Mouse (Mus musculus) midbrain, postnatal 0 days (tissue): ENCODE data around the gene 1700056E22Rik. TPM values are rescaled to one million over a fixed set of nuclear protein-coding genes. Genes with fewer than 3 reads are reported as not detected.

Experiments used
- ATAC-seq: fragments of 200-750 bp; cut with Nextera tagmentation; 2 replicates; pipeline ENCODE4 v1.8.0; 2017; ENCODE audit warnings: moderate number of reproducible peaks, mild to moderate bottlenecking, moderate TSS enrichment, moderate library complexity; ENCODE audit not compliant: low FRiP score
- DNase-seq: peaks from one replicate; pipeline ENCODE4 v3.0.0-alpha.2; 2015; ENCODE audit warnings: low spot score
- H3K27ac ChIP-seq: fragments of 300-500 bp; sonication (generic); 2 replicates; pipeline ENCODE4 v1.5.1; 2014; ENCODE audit warnings: low read depth, mild to moderate bottlenecking, low read length, mixed read lengths
- H3K27me3 ChIP-seq: fragments of 300-500 bp; sonication (generic); 2 replicates; pipeline ENCODE4 v1.6.1; 2014; ENCODE audit warnings: low read length, control low read depth, mixed read lengths; ENCODE audit not compliant: insufficient read depth
- H3K36me3 ChIP-seq: fragments of 300-500 bp; sonication (generic); 2 replicates; pipeline ENCODE4 v1.6.1; 2014; ENCODE audit warnings: low read length, control low read depth, mixed read lengths; ENCODE audit not compliant: insufficient read depth
- H3K4me1 ChIP-seq: fragments of 300-500 bp; sonication (generic); 2 replicates; pipeline ENCODE4 v1.6.1; 2014; ENCODE audit warnings: mild to moderate bottlenecking, control low read depth, antibody characterized with exemption, low read length, mixed read lengths; ENCODE audit not compliant: insufficient read depth
- H3K4me2 ChIP-seq: fragments of 300-500 bp; sonication (generic); 2 replicates; pipeline ENCODE4 v1.6.1; 2014; ENCODE audit warnings: low read depth, mild to moderate bottlenecking, low read length, mixed read lengths; ENCODE audit not compliant: poor library complexity, severe bottlenecking
- H3K4me3 ChIP-seq: fragments of 300-500 bp; sonication (generic); 2 replicates; pipeline ENCODE4 v1.5.1; 2014; ENCODE audit warnings: low read depth, mild to moderate bottlenecking, low read length, moderate library complexity
- H3K9ac ChIP-seq: fragments of 300-500 bp; sonication (generic); replicated peaks from 2 replicates; pipeline ENCODE4 v1.6.1; 2014; ENCODE audit warnings: mild to moderate bottlenecking, low read length, moderate library complexity, mixed read lengths; ENCODE audit not compliant: poor library complexity, severe bottlenecking
- H3K9me3 ChIP-seq: fragments of 300-500 bp; sonication (generic); 2 replicates; pipeline ENCODE4 v1.6.1; 2016; ENCODE audit warnings: low read length, control low read depth
- CTCF ChIP-seq: IDR thresholded peaks from 2 replicates; pipeline ENCODE4 v1.5.1; 2016; ENCODE audit warnings: antibody characterized with exemption, mild to moderate bottlenecking
- WGBS: fragments of 180-500 bp; shearing (Covaris S2); extraction: QIAGEN DNeasy Blood & Tissue Kit; methylation state at CpG from one replicate; pipeline ENCODE4 v1.1.7; 2014; 5-methylcytosine and 5-hydroxymethylcytosine counted together
- polyA plus RNA-seq: library from polyadenylated mRNA; unstranded; fragments of >200 nt; fragmentation: Nextera tagmentation; extraction: Ambion mirVana; gene quantifications from 2 replicates; pipeline ENCODE4 v1.2.1, GENCODE M21; 2015
- total RNA-seq: library from RNA; depleted of rRNA; stranded (reverse); fragments of >200 nt; gene quantifications from 2 replicates; pipeline ENCODE4 v1.2.3, GENCODE M21; 2014

1700056E22Rik gene
- total and polyA plus RNA-seq, 2 experiments from 2014 or later: 1.1 to 1.2 TPM

- no peaks in the 10 kb centered on the region for H3K9me3 ChIP-seq
- H3K4me3 ChIP-seq: no peak overlapping the region
- ATAC-seq: no peak
- H3K36me3 ChIP-seq: no peaks in the 10 kb centered on the region
- no peaks in the 10 kb centered on the region for H3K27me3 ChIP-seq
- DNase-seq: no peak
- 78% methylated on average over 11 of the region's 11 CpGs for WGBS
- H3K4me2 ChIP-seq: no peak overlapping the region
- H3K4me1 ChIP-seq: 0 out of 2 replicates have a peak, but pooled peaks cover 6% of the 10 kb centered on the region
- no peak overlapping the region for H3K27ac ChIP-seq
- no peak overlapping the region for H3K9ac ChIP-seq
- TF ChIP-seq CTCF: no peak
Measured at GRCm38 (mm10) chr1:184040181-184040580, 6.1 kb upstream of the 1700056E22Rik start.

- no peak for ATAC-seq
- Histone ChIP-seq H3K36me3 (no peaks in the 10 kb centered on the region), H3K4me1 (0 out of 2 replicates have a peak, but pooled peaks cover 6% of the 10 kb centered on the region), H3K9ac (no peak overlapping the region), H3K4me2 (0 out of 2 replicates have a peak overlapping the region, but pooled peaks have one; percentile 18), H3K4me3 (no peak overlapping the region), H3K27ac (no peak overlapping the region), H3K9me3 (no peaks in the 10 kb centered on the region), H3K27me3 (no peaks in the 10 kb centered on the region)
- no peak for TF ChIP-seq CTCF
- DNase-seq: no peak
- WGBS: 95% methylated on average over 10 of the region's 10 CpGs
Measured at GRCm38 (mm10) chr1:184039301-184039700, 5.2 kb upstream of the 1700056E22Rik start.

GRCm38 (mm10) chr1:184037802-184038201, 3.7 kb upstream of the 1700056E22Rik start:
- no peaks in the 10 kb centered on the region for H3K27me3 ChIP-seq
- no peak overlapping the region for H3K9ac ChIP-seq
- no peaks in the 10 kb centered on the region for H3K36me3 ChIP-seq
- no peak overlapping the region for H3K27ac ChIP-seq
- DNase-seq (no peak), ATAC-seq (no peak)
- H3K4me3 ChIP-seq: no peak overlapping the region
- WGBS: 90% methylated on average over 4 of the region's 4 CpGs
- H3K4me2 ChIP-seq: no peak overlapping the region
- 0 out of 2 replicates have a peak, but pooled peaks cover 6% of the 10 kb centered on the region for H3K4me1 ChIP-seq
- TF ChIP-seq CTCF: no peak
- H3K9me3 ChIP-seq: no peaks in the 10 kb centered on the region

GRCm38 (mm10) chr1:184035346-184035903, 1.3 kb upstream of the 1700056E22Rik start:
- H3K27me3 ChIP-seq: no peaks in the 10 kb centered on the region
- H3K9ac ChIP-seq: 0 out of 2 replicates have a peak overlapping the region, but pooled peaks have one; percentile 39
- peaks cover 6% of the 10 kb centered on the region; the same call in 1 of the 2 replicates for H3K4me1 ChIP-seq
- H3K4me2 ChIP-seq: peak overlapping the region; percentile 91
- TF ChIP-seq CTCF: no peak
- peak overlapping the region; percentile 58 for H3K4me3 ChIP-seq
- no peak for ATAC-seq
- no peak for DNase-seq
- no peaks in the 10 kb centered on the region for H3K36me3 ChIP-seq
- no peaks in the 10 kb centered on the region for H3K9me3 ChIP-seq
- 5% methylated on average over 12 of the region's 12 CpGs for WGBS
- no peak overlapping the region for H3K27ac ChIP-seq

- Histone ChIP-seq H3K27ac (0 out of 2 replicates have a peak overlapping the region, but pooled peaks have one; percentile 9), H3K4me2 (peak overlapping the region; percentile 91), H3K4me1 (peaks cover 6% of the 10 kb centered on the region; the same call in 1 of the 2 replicates), H3K36me3 (no peaks in the 10 kb centered on the region), H3K9me3 (no peaks in the 10 kb centered on the region), H3K9ac (peak overlapping the region; percentile 56), H3K4me3 (peak overlapping the region; percentile 58), H3K27me3 (no peaks in the 10 kb centered on the region)
- WGBS: 0% methylated on average over 12 of the region's 12 CpGs
- ATAC-seq (no peak), DNase-seq (peak; percentile 34)
- TF ChIP-seq CTCF: no peak
Measured at GRCm38 (mm10) chr1:184034741-184035181, 660 bp upstream of the 1700056E22Rik start.

GRCm38 (mm10) chr1:184033390-184034010, 601 bp downstream of the 1700056E22Rik start:
- peak overlapping the region; percentile 90 for H3K27ac ChIP-seq
- peak overlapping the region; percentile 58 for H3K4me3 ChIP-seq
- under 1% methylated on average over 46 of the region's 63 CpGs for WGBS
- peak; percentile 24 for DNase-seq
- H3K27me3 ChIP-seq: no peaks in the 10 kb centered on the region
- peaks cover 6% of the 10 kb centered on the region; the same call in 1 of the 2 replicates for H3K4me1 ChIP-seq
- peak overlapping the region; percentile 82 for H3K9ac ChIP-seq
- no peak; the same call in none of the 2 replicates for ATAC-seq
- H3K9me3 ChIP-seq: no peaks in the 10 kb centered on the region
- H3K36me3 ChIP-seq: no peaks in the 10 kb centered on the region
- TF ChIP-seq CTCF: no peak; the same call in 1 of the 2 replicates
- peak overlapping the region; percentile 96 for H3K4me2 ChIP-seq
